Mouse (Mus musculus): Measurements from ENCODE around the gene Insm2. TPM values are rescaled to one million over a fixed set of nuclear protein-coding genes. Genes with fewer than 3 reads are reported as not detected.
"Not testable (repeated sequence)": the region's sequence is repeated elsewhere in the genome, so short reads cannot be mapped to it uniquely, and the experiment has no call there.

The Insm2 gene
- 0.39 TPM in 1 of 2 replicates, not detected in the other for polyA plus RNA-seq (2015; fragmentation: Nextera tagmentation; extraction: Ambion mirVana)

DNA sequence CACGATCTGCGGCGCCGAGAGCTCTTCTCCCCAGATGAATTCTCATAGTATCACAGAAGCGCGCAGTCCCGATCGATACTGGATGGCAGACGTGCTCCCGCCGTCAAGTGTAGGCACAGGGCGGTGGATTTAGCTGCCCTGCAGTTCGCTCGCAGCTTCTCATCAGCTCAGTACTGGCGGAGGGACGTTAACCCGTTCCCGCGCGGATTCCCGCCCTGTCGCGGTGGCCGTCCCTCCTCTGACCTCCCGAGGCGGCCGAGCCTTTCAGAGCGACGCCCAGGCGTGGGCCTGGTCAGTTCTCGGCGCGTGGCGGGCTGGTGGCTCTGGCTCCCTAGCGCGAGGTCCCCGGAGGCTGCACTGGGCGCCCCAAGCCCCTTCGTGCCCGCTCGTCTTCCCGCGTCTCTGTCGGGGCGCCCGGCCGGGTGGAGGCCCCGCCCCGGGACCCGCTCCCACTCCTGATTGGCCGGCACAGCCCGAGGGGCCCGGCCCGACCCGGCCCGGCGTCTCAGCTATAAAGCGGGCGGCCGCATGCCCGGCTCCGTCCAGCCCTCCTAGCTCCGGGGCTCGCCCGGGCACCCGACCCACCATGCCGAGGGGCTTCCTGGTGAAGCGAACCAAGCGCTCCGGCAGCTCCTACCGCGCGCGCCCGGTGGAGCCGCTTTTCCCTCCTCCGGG lies at the start of gene Insm2:
Gene Insm2 (plus strand): TSS at position 541 of the 675 bp plus-strand sequence.
- Histone ChIP-seq H3K36me3 (no peaks in the 10 kb centered on the region), H3K4me1 (peaks cover 20% of the 10 kb centered on the region), H3K27me3 (peaks cover 53% of the 10 kb centered on the region), H3K27ac (no peak within 1 kb of the TSS), H3K9ac (no peak within 1 kb of the TSS), H3K4me2 (peak within 1 kb of the TSS; percentile 84), H3K9me3 (no peaks in the 10 kb centered on the region), H3K4me3 (peak within 1 kb of the TSS; percentile 43)
- ATAC-seq (ENCODE audit: borderline replicate concordance, extremely low read depth, low FRiP score, low TSS enrichment): peak; percentile 85; the same call in 1 of the 2 replicates
- 1% methylated on average over 76 of the region's 77 CpGs for WGBS

DNA sequence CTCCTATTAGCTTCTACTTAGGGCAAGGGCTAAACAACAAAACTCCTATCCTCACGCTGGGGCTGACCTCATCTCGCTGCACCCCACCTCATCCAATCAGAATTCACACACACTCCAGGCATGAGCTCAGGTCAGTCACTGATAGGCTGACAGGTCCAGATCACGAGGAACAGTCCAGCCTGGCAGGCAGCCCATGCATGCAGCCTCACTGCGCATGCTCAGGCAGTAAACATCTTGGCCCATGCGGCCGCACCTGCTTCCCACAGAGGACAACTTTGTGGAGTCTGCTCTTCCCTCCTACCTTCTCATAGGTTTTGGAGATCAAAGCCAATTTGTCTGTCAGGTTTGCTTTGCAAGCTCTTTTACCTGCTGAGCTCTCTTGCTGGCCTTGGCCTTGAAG lies 44.3 kb upstream of the Insm2 start:
- H3K27me3 ChIP-seq; H3K4me2 ChIP-seq; H3K36me3 ChIP-seq; H3K9ac ChIP-seq; H3K4me3 ChIP-seq; H3K27ac ChIP-seq; H3K9me3 ChIP-seq; ATAC-seq (ENCODE audit: borderline replicate concordance, extremely low read depth, low FRiP score, low TSS enrichment); H3K4me1 ChIP-seq: not testable (repeated sequence)
- WGBS: 70% methylated on average over 6 of the region's 6 CpGs

DNA sequence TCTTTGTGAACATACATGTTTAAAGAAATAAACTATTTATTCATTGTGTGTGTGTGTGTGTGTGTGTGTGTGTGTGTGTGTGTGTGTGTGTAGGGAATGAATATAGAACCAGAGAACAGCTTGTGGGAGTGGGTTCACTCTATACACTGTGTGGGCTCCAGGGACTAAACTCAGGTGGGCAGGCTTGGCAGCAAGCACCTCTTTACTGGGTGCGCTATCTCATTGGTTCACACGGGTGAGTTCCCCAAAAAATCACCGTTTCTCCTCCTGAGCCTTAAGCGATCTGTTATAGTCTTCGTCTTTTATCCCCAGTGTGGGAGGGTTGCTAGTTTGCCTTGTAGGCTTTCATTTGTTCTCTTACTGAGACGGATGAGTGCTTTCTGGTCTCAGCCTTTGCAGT lies 41.4 kb upstream of the Insm2 start:
- WGBS: 75% methylated on average over 6 of the region's 6 CpGs
- H3K27me3 ChIP-seq: no peaks in the 10 kb centered on the region

DNA sequence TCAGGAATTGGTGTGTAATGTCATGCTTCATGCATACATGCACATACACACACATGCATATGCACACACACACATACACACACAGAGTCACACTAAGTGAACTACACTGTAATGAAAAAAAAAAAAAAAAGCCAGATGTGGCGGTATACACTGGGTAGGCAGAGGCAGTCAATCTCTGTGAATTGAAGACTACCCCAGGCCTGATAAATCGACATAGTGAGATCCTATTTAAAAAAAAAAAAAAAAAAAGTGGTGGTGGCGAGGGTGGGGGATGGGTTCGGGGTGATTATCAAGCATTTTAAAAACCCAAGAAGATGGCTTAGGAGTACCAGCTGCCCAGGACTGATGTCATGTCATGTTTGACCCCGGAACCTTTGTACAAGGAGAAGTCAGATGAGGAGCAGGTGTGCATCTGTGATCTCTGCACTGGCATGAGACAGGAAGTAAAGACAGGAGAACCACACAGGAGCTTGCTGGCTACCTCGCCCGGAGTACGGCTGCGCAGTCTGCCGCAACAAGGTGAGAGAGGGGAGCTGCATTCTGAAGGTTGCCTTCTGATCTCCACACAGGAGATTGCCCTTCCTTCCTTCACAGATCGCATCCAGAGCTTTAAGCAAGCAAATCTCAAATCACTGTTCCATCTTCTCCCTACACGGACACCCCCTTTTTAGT lies 39.9 kb upstream of the Insm2 start:
- no peaks in the 10 kb centered on the region for H3K9me3 ChIP-seq
- H3K9ac ChIP-seq: no peak overlapping the region
- WGBS: 86% methylated on average over 12 of the region's 12 CpGs
- no peak overlapping the region for H3K4me3 ChIP-seq
- H3K4me2 ChIP-seq: no peak overlapping the region
- no peaks in the 10 kb centered on the region for H3K36me3 ChIP-seq
- H3K27me3 ChIP-seq: no peaks in the 10 kb centered on the region
- H3K4me1 ChIP-seq: no peaks in the 10 kb centered on the region
- ATAC-seq (ENCODE audit: borderline replicate concordance, extremely low read depth, low FRiP score, low TSS enrichment): no peak
- H3K27ac ChIP-seq: no peak overlapping the region

More for the DNA sequence above, 41.4 kb upstream of the Insm2 start:
- Histone ChIP-seq H3K36me3 (no peaks in the 10 kb centered on the region), H3K27ac (no peak overlapping the region), H3K9ac (no peak overlapping the region), H3K4me2 (no peak overlapping the region), H3K9me3 (no peaks in the 10 kb centered on the region), H3K4me3 (no peak overlapping the region), H3K4me1 (no peaks in the 10 kb centered on the region)
- no peak for ATAC-seq (ENCODE audit: borderline replicate concordance, extremely low read depth, low FRiP score, low TSS enrichment)

DNA sequence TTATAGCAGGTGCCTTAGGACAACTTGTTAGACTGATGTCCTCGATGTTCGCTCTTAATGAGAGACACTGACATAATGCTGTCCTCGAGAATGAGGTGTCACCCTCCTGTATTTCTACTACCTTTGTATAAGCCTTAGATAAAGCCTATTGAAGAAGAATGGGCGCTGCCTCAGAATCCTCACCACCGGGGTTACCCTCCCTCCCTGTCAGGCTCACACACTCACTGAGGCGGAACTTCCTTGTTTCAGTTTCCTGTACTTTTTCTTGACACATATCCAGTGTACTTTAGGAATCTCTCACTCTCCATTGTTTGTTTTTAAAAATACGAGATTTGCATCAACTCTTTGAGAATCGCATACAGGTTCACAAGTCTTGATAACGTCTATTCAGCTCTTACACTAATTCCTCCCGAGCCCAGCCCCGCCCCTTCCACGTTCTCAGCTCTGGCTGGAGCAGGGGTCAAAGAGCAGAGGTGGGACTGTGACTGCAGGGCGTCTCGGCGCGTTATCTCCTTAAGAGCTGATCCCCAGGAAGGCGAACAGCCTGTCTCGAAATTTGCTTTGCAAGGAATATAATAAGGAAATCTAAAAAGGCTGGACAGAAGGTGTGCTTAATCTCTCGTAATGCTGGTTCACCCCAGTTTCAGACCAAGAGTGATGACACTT lies 39.1 kb upstream of the Insm2 start:
- H3K4me2 ChIP-seq: peak overlapping the region; percentile 58
- H3K27ac ChIP-seq: no peak overlapping the region
- no peaks in the 10 kb centered on the region for H3K27me3 ChIP-seq
- WGBS: 11% methylated on average over 19 of the region's 19 CpGs
- peak overlapping the region; percentile 36 for H3K4me3 ChIP-seq
- H3K4me1 ChIP-seq: no peaks in the 10 kb centered on the region
- H3K9ac ChIP-seq: no peak overlapping the region
- H3K36me3 ChIP-seq: no peaks in the 10 kb centered on the region
- no peak for ATAC-seq (ENCODE audit: borderline replicate concordance, extremely low read depth, low FRiP score, low TSS enrichment)
- H3K9me3 ChIP-seq: no peaks in the 10 kb centered on the region

DNA sequence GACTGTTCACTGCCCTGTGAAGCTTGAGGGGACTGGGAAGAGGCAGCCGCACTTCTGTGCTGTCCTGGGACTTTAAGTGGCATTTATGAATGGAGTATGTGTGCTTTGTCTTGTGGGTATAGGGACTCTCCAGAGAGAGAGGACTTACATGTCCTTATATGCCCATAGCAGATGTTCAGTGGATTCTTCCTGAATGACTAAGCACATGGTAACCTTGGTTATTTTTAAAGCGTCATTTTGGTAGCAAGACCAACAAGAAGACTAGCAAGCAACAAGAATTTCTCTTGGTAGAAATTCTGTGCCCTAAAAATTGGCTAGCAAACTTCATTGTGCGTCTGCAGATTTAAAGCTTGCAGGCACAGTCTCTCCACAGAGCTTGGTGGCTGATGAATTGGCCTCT lies 35.5 kb upstream of the Insm2 start:
- Histone ChIP-seq H3K27me3 (no peaks in the 10 kb centered on the region), H3K9ac (no peak overlapping the region), H3K36me3 (no peaks in the 10 kb centered on the region), H3K4me3 (no peak overlapping the region), H3K4me2 (no peak overlapping the region), H3K4me1 (no peaks in the 10 kb centered on the region), H3K9me3 (no peaks in the 10 kb centered on the region), H3K27ac (no peak overlapping the region)
- 84% methylated on average over 3 of the region's 3 CpGs for WGBS
- ATAC-seq (ENCODE audit: borderline replicate concordance, extremely low read depth, low FRiP score, low TSS enrichment): no peak

DNA sequence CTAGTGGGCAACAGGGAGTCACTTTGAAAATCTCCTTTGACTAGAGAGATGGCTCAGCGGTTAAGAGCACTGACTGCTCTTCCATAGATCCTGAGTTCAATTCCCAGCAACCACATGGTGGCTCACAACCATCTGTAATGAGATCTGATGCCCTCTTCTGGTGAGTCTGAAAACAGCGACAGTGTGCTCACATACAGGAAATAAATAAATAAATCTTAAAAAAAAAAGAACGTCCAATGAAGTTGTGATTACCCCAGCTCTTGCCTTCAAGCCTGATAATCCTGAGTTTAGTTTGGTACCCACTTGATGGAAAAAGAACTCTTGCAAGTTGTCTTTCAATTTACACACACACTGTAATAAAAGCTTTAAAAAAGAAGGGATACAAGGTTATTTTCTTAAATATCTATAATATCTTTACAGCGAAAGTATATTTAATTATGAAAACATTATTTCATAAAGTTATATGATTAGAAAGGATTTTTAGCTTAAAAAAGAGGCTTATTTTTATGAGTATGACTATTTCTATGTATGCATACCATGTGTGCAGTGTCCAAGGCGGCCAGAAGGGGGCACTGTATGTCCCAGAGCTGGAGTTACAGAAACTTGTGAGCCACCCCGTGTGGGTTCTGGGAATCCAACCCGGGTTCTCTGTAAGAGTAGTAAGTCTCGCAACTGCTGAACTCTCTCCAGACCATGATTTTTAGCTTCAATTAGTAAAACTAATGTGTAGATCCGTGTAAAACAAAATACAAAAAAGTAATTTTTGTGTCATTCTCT lies 34.9 kb upstream of the Insm2 start:
- H3K36me3 ChIP-seq: no peaks in the 10 kb centered on the region
- WGBS: 78% methylated on average over 9 of the region's 9 CpGs
- H3K4me2 ChIP-seq: no peak overlapping the region
- no peak for ATAC-seq (ENCODE audit: borderline replicate concordance, extremely low read depth, low FRiP score, low TSS enrichment)
- no peak overlapping the region for H3K27ac ChIP-seq
- H3K4me3 ChIP-seq: no peak overlapping the region
- H3K9me3 ChIP-seq: no peaks in the 10 kb centered on the region
- no peak overlapping the region for H3K9ac ChIP-seq
- no peaks in the 10 kb centered on the region for H3K27me3 ChIP-seq
- no peaks in the 10 kb centered on the region for H3K4me1 ChIP-seq

DNA sequence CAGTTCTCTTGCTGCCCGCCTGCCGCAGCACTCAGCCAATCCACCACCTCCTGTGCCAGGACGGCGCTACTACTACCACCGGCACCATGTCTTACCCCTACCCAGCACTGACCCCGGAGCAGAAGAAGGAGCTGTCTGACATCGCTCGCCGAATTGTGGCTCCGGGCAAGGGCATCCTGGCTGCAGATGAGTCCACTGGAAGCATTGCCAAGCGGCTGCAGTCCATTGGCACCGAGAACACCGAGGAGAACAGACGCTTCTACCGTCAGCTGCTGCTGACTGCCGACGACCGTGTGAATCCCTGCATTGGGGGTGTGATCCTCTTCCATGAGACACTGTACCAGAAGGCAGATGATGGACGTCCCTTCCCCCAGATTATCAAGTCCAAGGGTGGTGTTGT lies 34.0 kb upstream of the Insm2 start, which contains the start of gene Aldoart2:
Gene Aldoart2 (plus strand): TSS at position 34 of the 400 bp plus-strand sequence.
- Histone ChIP-seq H3K4me1 (peaks cover 6% of the 10 kb centered on the region; the same call in 1 of the 2 replicates), H3K4me2 (no peak within 1 kb of the TSS), H3K36me3 (no peaks in the 10 kb centered on the region), H3K9ac (no peak within 1 kb of the TSS), H3K27me3 (no peaks in the 10 kb centered on the region), H3K9me3 (no peaks in the 10 kb centered on the region), H3K4me3 (no peak within 1 kb of the TSS), H3K27ac (no peak within 1 kb of the TSS)
- no peak for ATAC-seq (ENCODE audit: borderline replicate concordance, extremely low read depth, low FRiP score, low TSS enrichment)
- WGBS: 93% methylated on average over 19 of the region's 19 CpGs

DNA sequence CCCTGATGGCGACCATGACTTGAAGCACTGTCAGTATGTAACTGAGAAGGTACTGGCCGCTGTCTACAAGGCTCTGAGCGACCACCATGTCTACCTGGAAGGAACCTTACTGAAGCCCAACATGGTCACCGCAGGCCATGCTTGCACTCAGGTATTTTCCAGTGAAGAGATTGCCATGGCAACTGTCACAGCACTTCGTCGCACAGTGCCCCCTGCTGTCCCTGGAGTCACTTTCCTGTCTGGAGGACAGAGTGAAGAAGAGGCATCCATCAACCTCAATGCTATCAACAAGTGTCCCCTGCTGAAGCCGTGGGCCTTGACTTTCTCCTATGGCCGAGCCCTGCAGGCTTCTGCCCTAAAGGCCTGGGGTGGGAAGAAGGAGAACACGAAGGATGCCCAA lies 33.4 kb upstream of the Insm2 start:
- ATAC-seq (ENCODE audit: borderline replicate concordance, extremely low read depth, low FRiP score, low TSS enrichment): no peak
- H3K27me3 ChIP-seq: no peaks in the 10 kb centered on the region
- 68% methylated on average over 9 of the region's 9 CpGs for WGBS

DNA sequence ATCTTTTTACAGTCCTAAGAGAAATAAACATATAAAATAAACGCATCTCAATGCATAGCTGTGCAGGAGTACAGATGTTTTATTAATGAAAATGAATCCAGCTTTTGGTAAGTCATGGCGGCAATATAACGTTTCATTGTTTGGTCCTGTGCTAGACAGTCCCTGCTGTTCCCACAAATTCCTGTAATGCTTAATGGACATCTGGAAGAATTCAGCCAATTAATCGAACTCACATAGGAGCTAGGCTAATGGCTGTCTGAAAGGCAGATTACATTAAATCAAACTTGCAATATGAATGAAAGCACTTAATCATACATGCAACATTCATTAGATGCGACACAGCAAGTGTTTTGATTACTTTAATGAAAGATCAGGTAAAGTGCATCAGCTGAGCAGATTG lies 32.4 kb upstream of the Insm2 start:
- no peak overlapping the region for H3K4me3 ChIP-seq
- no peak for ATAC-seq (ENCODE audit: borderline replicate concordance, extremely low read depth, low FRiP score, low TSS enrichment)
- peaks cover 6% of the 10 kb centered on the region; the same call in 1 of the 2 replicates for H3K4me1 ChIP-seq
- no peak overlapping the region for H3K27ac ChIP-seq
- no peaks in the 10 kb centered on the region for H3K27me3 ChIP-seq
- H3K4me2 ChIP-seq: no peak overlapping the region
- WGBS: 62% methylated on average over 5 of the region's 5 CpGs
- no peaks in the 10 kb centered on the region for H3K36me3 ChIP-seq
- no peak overlapping the region for H3K9ac ChIP-seq
- no peaks in the 10 kb centered on the region for H3K9me3 ChIP-seq

More for the DNA sequence above, 33.4 kb upstream of the Insm2 start:
- no peak overlapping the region for H3K4me3 ChIP-seq
- no peaks in the 10 kb centered on the region for H3K9me3 ChIP-seq
- H3K27ac ChIP-seq: no peak overlapping the region
- H3K36me3 ChIP-seq: no peaks in the 10 kb centered on the region
- no peak overlapping the region for H3K4me2 ChIP-seq
- H3K9ac ChIP-seq: no peak overlapping the region
- H3K4me1 ChIP-seq: peaks cover 6% of the 10 kb centered on the region; the same call in 1 of the 2 replicates

DNA sequence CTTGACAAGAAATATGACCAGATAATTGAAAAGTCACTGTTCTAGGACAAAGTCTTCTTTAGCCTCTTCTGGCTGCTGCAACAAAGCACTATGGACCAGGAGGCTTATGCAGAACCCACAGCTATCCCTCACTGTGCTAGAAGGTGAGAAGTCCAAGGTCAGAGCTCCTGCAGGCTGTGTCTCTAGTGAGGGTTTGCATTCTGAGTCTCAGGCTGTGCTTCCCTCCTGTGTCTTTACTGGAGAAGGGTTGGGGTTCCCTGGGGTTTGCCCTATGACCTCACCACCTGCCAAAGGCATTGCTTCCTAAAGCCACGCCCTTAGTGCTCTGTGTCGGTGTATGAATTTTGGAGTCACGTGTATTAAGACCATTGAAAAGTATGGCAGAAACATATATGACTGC lies 30.8 kb upstream of the Insm2 start:
- Histone ChIP-seq H3K4me2 (no peak overlapping the region), H3K4me3 (no peak overlapping the region), H3K27me3 (no peaks in the 10 kb centered on the region), H3K36me3 (no peaks in the 10 kb centered on the region), H3K27ac (no peak overlapping the region), H3K9me3 (no peaks in the 10 kb centered on the region), H3K9ac (no peak overlapping the region), H3K4me1 (peaks cover 6% of the 10 kb centered on the region; the same call in 1 of the 2 replicates)
- no peak for ATAC-seq (ENCODE audit: borderline replicate concordance, extremely low read depth, low FRiP score, low TSS enrichment)
- WGBS: 88% methylated on average over 3 of the region's 3 CpGs

Data from lung, embryonic 15.5 days (tissue).